Mouse (Mus musculus) lung, embryonic 14.5 days (tissue): ENCODE measurements around the gene Dcakd. TPM values are rescaled to one million over a fixed set of nuclear protein-coding genes. Genes with fewer than 3 reads are reported as not detected.

Experiments
- ATAC-seq: fragments of 200-750 bp; cut with Nextera tagmentation; 2 replicates; pipeline ENCODE4 v1.8.0; 2017; ENCODE audit warnings: mild to moderate bottlenecking, moderate TSS enrichment, moderate library complexity; ENCODE audit not compliant: insufficient read depth
- DNase-seq: peaks from one replicate; pipeline ENCODE4 v3.0.0-alpha.2; 2015
- H3K27ac ChIP-seq: fragments of 300-500 bp; sonication (generic); 2 replicates; pipeline ENCODE4 v1.5.1; 2014; ENCODE audit warnings: low read depth, mild to moderate bottlenecking, moderate library complexity
- H3K27me3 ChIP-seq: fragments of 300-500 bp; sonication (generic); 2 replicates; pipeline ENCODE4 v1.6.1; 2014; ENCODE audit warnings: low read length, control low read depth; ENCODE audit not compliant: insufficient read depth
- H3K36me3 ChIP-seq: fragments of 300-500 bp; sonication (generic); 2 replicates; pipeline ENCODE4 v1.6.1; 2014; ENCODE audit warnings: control low read depth; ENCODE audit not compliant: insufficient read depth
- H3K4me1 ChIP-seq: fragments of 300-500 bp; sonication (generic); 2 replicates; pipeline ENCODE4 v1.6.1; 2014; ENCODE audit warnings: antibody characterized with exemption, control low read depth; ENCODE audit not compliant: insufficient read depth
- H3K4me2 ChIP-seq: fragments of 300-500 bp; sonication (generic); 2 replicates; pipeline ENCODE4 v1.6.1; 2014; ENCODE audit warnings: mild to moderate bottlenecking
- H3K4me3 ChIP-seq: fragments of 300-500 bp; sonication (generic); 2 replicates; pipeline ENCODE4 v1.5.1; 2014; ENCODE audit warnings: low read depth, low read length
- H3K9ac ChIP-seq: fragments of 300-500 bp; sonication (generic); 2 replicates; pipeline ENCODE4 v1.6.1; 2014
- H3K9me3 ChIP-seq: fragments of 300-500 bp; sonication (generic); 2 replicates; pipeline ENCODE4 v1.6.1; 2016; ENCODE audit warnings: low read depth, low read length, control low read depth
- CTCF ChIP-seq: IDR thresholded peaks from 2 replicates; pipeline ENCODE4 v1.5.1; 2016; ENCODE audit warnings: antibody characterized with exemption, low read depth
- WGBS: fragments of 180-500 bp; shearing (Covaris S2); extraction: QIAGEN DNeasy Blood & Tissue Kit; methylation state at CpG from one replicate; pipeline ENCODE4 v1.1.7; 2014; 5-methylcytosine and 5-hydroxymethylcytosine counted together
- polyA plus RNA-seq: library from polyadenylated mRNA; unstranded; fragments of >200 nt; fragmentation: Nextera tagmentation; extraction: Ambion mirVana; gene quantifications from 2 replicates; pipeline ENCODE4 v1.2.1, GENCODE M21; 2014

Gene Dcakd
- polyA plus RNA-seq, 1 experiment from 2014 or later: 225 TPM

DNA sequence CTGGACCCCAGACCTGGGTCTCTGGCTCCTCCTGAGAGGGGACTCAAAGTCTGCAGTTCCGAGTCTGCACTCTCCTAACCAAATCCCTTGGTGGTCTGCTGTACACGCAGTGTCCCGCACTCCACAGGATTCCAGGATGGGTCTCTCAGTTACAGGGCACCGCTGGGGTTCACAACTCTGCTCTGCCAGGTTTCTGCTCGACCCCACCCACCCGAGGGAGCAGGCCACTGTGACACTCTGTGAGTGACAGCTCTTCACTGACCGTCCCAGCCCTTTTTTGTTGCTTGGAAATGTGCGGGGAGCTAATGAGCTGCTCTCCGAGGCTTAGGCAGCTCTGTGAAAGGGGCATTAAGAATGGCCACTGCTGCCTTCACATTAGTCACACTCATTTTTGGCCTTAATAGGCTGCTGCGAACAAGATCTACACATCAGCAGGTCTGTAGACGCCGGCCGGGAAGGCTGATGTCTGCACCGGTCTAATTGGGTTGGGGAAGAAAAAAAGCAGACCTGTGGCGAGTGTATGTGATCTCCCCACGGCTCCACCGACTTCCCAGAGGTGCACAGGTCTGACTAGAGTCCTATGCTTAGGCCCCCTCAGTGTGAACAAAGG lies 34.6 kb downstream of the Dcakd start:
- ATAC-seq (no peak), DNase-seq (no peak)
- no peak overlapping the region for H3K9ac ChIP-seq
- H3K4me1 ChIP-seq: peaks cover 6% of the 10 kb centered on the region
- H3K27ac ChIP-seq: no peak overlapping the region
- no peak overlapping the region for H3K4me3 ChIP-seq
- H3K4me2 ChIP-seq: no peak overlapping the region
- TF ChIP-seq CTCF: no peak
- peaks cover 50% of the 10 kb centered on the region for H3K36me3 ChIP-seq
- H3K9me3 ChIP-seq: no peaks in the 10 kb centered on the region
- WGBS: 49% methylated on average over 17 of the region's 17 CpGs
- peaks cover 23% of the 10 kb centered on the region for H3K27me3 ChIP-seq

DNA sequence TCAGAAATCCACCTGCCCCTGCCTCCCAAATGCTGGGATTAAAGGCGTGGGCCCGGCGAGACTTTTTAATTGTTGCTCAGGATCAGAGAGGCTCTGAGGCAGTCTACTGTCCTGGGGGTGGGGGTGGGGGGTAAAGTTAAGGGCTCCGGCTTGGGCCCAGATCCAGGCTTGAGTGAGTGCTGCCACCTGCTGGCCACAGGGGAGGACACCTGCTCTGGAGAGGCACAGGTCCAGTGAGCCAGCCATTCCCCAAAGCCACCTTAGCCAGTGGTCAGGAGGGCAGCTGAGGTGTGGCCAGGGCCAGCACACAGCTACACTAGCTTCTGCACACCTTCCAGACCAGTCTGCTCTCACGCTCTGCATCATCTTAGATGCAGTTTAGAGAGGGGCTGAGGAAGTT lies 35.2 kb downstream of the Dcakd start:
- Histone ChIP-seq H3K27me3 (peaks cover 26% of the 10 kb centered on the region), H3K36me3 (peaks cover 44% of the 10 kb centered on the region), H3K4me2 (no peak overlapping the region), H3K9me3 (no peaks in the 10 kb centered on the region), H3K9ac (no peak overlapping the region), H3K4me3 (no peak overlapping the region), H3K27ac (no peak overlapping the region), H3K4me1 (peaks cover 6% of the 10 kb centered on the region)
- TF ChIP-seq CTCF: peak; percentile 93
- ATAC-seq (peak; percentile 18; the same call in 1 of the 2 replicates), DNase-seq (peak; percentile 87)
- WGBS: 9% methylated on average over 5 of the region's 5 CpGs

DNA sequence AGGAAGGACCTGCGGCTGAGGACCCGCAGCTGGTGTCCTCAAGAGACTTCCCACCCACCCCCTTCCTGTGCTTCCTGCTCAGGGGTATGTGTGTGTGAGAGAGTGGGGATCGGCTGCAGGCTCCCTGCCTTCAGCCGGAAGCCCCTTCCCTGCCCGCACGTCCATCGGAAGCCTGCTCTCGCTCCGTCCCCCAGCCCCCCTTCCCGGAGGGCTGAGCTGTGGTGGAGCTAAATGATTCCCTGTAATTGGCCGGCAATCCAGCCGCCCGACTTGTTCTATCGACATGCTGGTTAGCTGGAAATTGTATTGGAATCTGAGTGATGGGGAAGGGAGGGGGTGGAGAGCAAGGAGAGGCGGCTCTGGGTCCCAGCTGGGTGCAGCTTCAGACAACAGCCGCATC lies 36.5 kb downstream of the Dcakd start:
- ATAC-seq (peak; percentile 80), DNase-seq (peak; percentile 84)
- peaks cover 6% of the 10 kb centered on the region for H3K4me1 ChIP-seq
- 1% methylated on average over 16 of the region's 16 CpGs for WGBS
- H3K36me3 ChIP-seq: peaks cover 31% of the 10 kb centered on the region
- peak overlapping the region; percentile 57 for H3K4me2 ChIP-seq
- H3K27me3 ChIP-seq: peaks cover 30% of the 10 kb centered on the region
- H3K4me3 ChIP-seq: peak overlapping the region; percentile 19; the same call in 1 of the 2 replicates
- peak overlapping the region; percentile 65; the same call in 1 of the 2 replicates for H3K27ac ChIP-seq
- no peak for TF ChIP-seq CTCF
- H3K9ac ChIP-seq: no peak overlapping the region
- no peaks in the 10 kb centered on the region for H3K9me3 ChIP-seq

DNA sequence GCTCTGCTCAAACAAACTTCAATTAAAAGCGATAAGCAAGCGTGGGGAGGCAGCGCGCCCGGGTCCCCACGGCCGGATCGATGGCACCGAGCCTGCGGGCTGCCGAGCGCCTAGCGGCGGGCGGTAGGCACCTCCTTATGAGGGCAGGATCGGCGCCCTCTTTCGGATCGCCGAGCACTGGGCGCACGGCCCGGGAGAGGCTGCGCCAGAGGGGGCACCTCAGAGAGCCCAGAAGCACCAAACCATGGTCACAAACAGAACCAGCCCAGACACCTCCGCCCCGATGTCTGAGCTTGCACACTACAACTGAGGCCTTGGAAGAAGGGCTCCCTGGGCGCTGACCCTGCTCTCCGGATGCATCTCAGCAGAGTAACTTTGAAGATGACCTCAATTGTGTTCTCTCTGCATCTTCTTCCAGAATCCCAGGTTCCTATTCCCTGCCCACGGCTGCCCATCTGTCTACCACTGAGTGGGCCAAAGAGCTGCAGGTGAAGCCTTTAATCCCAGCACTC lies 37.9 kb downstream of the Dcakd start:
- H3K4me2 ChIP-seq: peak overlapping the region; percentile 88
- DNase-seq (peak; percentile 68), ATAC-seq (no peak)
- peaks cover 30% of the 10 kb centered on the region for H3K27me3 ChIP-seq
- 2% methylated on average over 29 of the region's 29 CpGs for WGBS
- H3K36me3 ChIP-seq: peaks cover 17% of the 10 kb centered on the region
- no peak overlapping the region for H3K27ac ChIP-seq
- peak; percentile 59 for TF ChIP-seq CTCF
- H3K4me3 ChIP-seq: peak overlapping the region; percentile 37
- H3K9me3 ChIP-seq: no peaks in the 10 kb centered on the region
- H3K4me1 ChIP-seq: peaks cover 6% of the 10 kb centered on the region
- H3K9ac ChIP-seq: peak overlapping the region; percentile 54

DNA sequence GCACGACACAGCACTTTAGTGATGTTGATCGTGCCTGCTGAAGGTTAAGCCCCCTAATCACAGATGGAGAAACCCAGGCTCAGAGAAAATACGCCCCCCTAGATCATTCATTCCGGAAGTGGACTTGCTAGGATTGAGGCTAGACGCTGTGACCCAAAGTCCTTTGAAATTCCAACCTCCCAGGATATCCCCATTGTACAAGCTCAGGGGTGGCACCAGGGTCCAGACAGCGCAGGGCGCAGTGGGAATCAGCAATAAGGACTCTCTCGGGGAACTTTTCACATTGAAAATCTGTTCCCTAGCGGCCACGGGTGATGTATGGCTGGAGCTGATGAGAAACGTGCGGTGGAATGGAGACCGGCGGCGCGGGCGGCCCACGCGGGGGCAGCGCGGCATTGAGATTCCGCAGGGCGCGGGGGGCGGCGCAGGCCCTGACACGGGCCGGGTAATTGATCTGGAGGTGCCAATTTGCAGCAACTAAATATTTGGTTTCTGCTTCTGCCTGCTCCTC lies 38.4 kb downstream of the Dcakd start:
- DNase-seq: peak; percentile 28
- Histone ChIP-seq H3K27ac (no peak overlapping the region), H3K4me1 (peaks cover 6% of the 10 kb centered on the region), H3K36me3 (peaks cover 12% of the 10 kb centered on the region), H3K4me3 (peak overlapping the region; percentile 37), H3K9me3 (no peaks in the 10 kb centered on the region), H3K27me3 (peaks cover 30% of the 10 kb centered on the region), H3K9ac (peak overlapping the region; percentile 54), H3K4me2 (peak overlapping the region; percentile 88)
- ATAC-seq: no peak
- WGBS: 7% methylated on average over 28 of the region's 28 CpGs
- no peak for TF ChIP-seq CTCF

DNA sequence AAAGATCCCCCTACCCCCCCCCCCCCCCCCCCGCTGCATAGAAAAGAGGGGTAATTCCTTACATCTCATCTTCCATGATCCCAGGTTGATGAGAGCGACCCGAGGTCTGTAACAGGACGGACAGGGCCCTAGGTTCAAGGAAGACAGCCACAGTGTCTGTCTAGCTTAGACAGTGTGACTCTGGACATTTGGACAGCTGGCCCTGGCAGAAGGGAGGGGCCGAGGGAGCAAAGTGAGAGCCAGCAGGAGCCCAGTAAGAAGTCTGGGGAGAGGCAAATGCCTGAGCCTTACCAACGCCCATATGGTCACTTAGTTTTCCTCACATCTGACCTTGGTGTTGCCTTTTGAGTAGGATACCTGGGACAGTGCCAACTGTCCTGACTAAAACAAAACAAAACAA lies 43.0 kb downstream of the Dcakd start:
- Histone ChIP-seq H3K27me3 (peaks cover 23% of the 10 kb centered on the region), H3K4me1 (no peaks in the 10 kb centered on the region), H3K9me3 (no peaks in the 10 kb centered on the region), H3K9ac (no peak overlapping the region), H3K4me3 (no peak overlapping the region), H3K27ac (no peak overlapping the region), H3K4me2 (no peak overlapping the region), H3K36me3 (no peaks in the 10 kb centered on the region)
- WGBS: 43% methylated on average over 6 of the region's 6 CpGs
- no peak for ATAC-seq
- no peak for DNase-seq
- no peak for TF ChIP-seq CTCF

DNA sequence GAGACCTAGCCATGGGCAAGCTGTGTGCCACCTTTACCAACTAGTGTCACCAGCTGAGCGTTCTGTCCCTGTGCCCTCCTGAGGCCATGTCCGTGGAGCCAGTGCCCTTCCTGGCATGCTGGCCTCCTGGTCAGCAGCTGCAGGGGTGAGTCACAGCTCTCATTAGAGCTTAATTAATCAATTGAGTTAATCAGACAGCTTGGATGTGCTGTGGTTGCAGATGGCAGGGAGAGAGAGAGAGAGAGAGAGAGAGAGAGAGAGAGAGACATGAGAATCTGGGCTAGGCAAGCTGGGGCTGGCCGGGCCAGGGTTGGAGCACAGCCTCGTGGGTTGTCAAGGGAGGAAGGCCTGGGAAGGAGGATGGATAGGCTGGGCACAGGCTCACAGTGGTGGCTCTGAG lies 43.5 kb downstream of the Dcakd start:
- Histone ChIP-seq H3K4me1 (no peaks in the 10 kb centered on the region), H3K27me3 (peaks cover 18% of the 10 kb centered on the region), H3K9ac (no peak overlapping the region), H3K27ac (no peak overlapping the region), H3K36me3 (no peaks in the 10 kb centered on the region), H3K4me2 (no peak overlapping the region), H3K9me3 (no peaks in the 10 kb centered on the region), H3K4me3 (no peak overlapping the region)
- no peak for TF ChIP-seq CTCF
- 51% methylated on average over 4 of the region's 4 CpGs for WGBS
- DNase-seq (no peak), ATAC-seq (no peak)
